Mouse (Mus musculus) lung, postnatal 0 days (tissue): ENCODE results near the gene 1700029H14Rik.
A peak's percentile ranks its signal among the peaks of the same experiment; 100 is the strongest.

Experiments used
- CTCF ChIP-seq: IDR thresholded peaks from 2 replicates; pipeline ENCODE4 v1.5.1; 2016; ENCODE audit warnings: antibody characterized with exemption, mild to moderate bottlenecking
- EP300 ChIP-seq: IDR thresholded peaks from 2 replicates; pipeline ENCODE4 v1.6.1; 2016; ENCODE audit warnings: antibody characterized with exemption, mild to moderate bottlenecking, control low read depth

- TF ChIP-seq CTCF (no peak), EP300 (peak; percentile 40; the same call in 1 of the 2 replicates)
These were observed 38.9 kb upstream of the 1700029H14Rik start for GRCm38 (mm10) chr8:13601166-13601565.
